Comparison of ENCODE assay signal across 8 mouse cellular contexts in genomic region chr1:179667450-179667849, GRCm38 (mm10). TPM values are rescaled to one million over a fixed set of nuclear protein-coding genes. Genes with fewer than 3 reads are reported as not detected.
A peak's percentile ranks its signal among the peaks of the same experiment; 100 is the strongest.
DNase-seq lines count a peak whose midpoint lies in the region; ATAC-seq and TF ChIP-seq lines count a peak whose summit lies in the region.

No protein-coding gene starts in this region.

- ATAC-seq in forebrain, embryonic 14.5 days = peak; percentile 5; the same call in 1 of the 2 replicates
- no peak for ATAC-seq in liver, embryonic 14.5 days (ENCODE audit: insufficient read depth)

- H3K4me3 ChIP-seq in gastrocnemius, adult 2 months = peak overlapping the region; percentile 96
- H3K4me3 ChIP-seq in forebrain, embryonic 14.5 days (ENCODE audit: low read depth, low read length) = peak overlapping the region; percentile 86
- H3K4me3 ChIP-seq in liver, embryonic 14.5 days (ENCODE audit: insufficient read depth in 1 of 2, low read depth in 2 of 2, low read length in 2 of 2) = peak overlapping the region; percentile 53 to 56; a peak in 3 of 4 replicates

- no peak for TF ChIP-seq CTCF in gastrocnemius, adult 2 months (IDR thresholded peaks at IDR 0.05)
- TF ChIP-seq CTCF in liver, embryonic 14.5 days (IDR thresholded peaks at IDR 0.05; ENCODE audit: low read depth) = no peak

- H3K4me2 ChIP-seq in forebrain, embryonic 14.5 days (ENCODE audit: low read length) = peak overlapping the region; percentile 69
- peak overlapping the region; percentile 64 for H3K4me2 ChIP-seq in liver, embryonic 14.5 days (ENCODE audit: low read depth)

- no peaks in the 10 kb centered on the region for H3K27me3 ChIP-seq in forebrain, embryonic 14.5 days (replicated peaks; ENCODE audit: control insufficient read depth, insufficient read depth, low read length)
- H3K27me3 ChIP-seq in liver, embryonic 14.5 days (ENCODE audit: control insufficient read depth, insufficient read depth, low read length) = peaks cover 26% of the 10 kb centered on the region

- no peaks in the 10 kb centered on the region for H3K9me3 ChIP-seq in forebrain, embryonic 14.5 days (replicated peaks; ENCODE audit: control insufficient read depth, low read length)
- no peaks in the 10 kb centered on the region for H3K9me3 ChIP-seq in liver, embryonic 14.5 days (ENCODE audit: control insufficient read depth, low read length)

- DNase-seq in gastrocnemius, adult 2 months = peak; percentile 38
- no peak for DNase-seq in gastrocnemius, postnatal 10 days
- DNase-seq in CD4-positive, CD25-positive, alpha-beta regulatory T cell, adult 2 months (ENCODE audit: low read depth, low spot score) = peak; percentile 7
- peak; percentile 10 for DNase-seq in forebrain, embryonic 14.5 days (ENCODE audit: low spot score)
- DNase-seq in liver, embryonic 14.5 days (ENCODE audit: low read depth in 3 of 3, low spot score in 3 of 3) = no peak
- DNase-seq in frontal cortex, postnatal 10 days (ENCODE audit: low spot score in 2 of 2) = no peak
- DNase-seq in spleen, postnatal 36 days (ENCODE audit: low spot score in 2 of 2) = no peak
- no peak for DNase-seq in retina, postnatal 1 day

- WGBS in forebrain, embryonic 14.5 days = 7% methylated on average over 7 of the region's 7 CpGs
- WGBS in liver, embryonic 14.5 days (ENCODE audit: insufficient replicate concordance) = 28% methylated on average over 7 of the region's 7 CpGs

- no peak for TF ChIP-seq EP300 in liver, embryonic 14.5 days (IDR thresholded peaks at IDR 0.05; ENCODE audit: low read depth)

- peak overlapping the region; percentile 93 for H3K27ac ChIP-seq in gastrocnemius, adult 2 months
- 0 out of 2 replicates have a peak overlapping the region, but pooled peaks have one; percentile 71 for H3K27ac ChIP-seq in forebrain, embryonic 14.5 days (ENCODE audit: low read depth, low read length)
- H3K27ac ChIP-seq in liver, embryonic 14.5 days = no peak overlapping the region

- intact Hi-C loops in gastrocnemius, adult 2 months (cut with DNase I) = loop anchor here (10.0 kb wide), 1 partner anchor 57 kb away; no protein-coding TSS in a partner anchor

- peak overlapping the region; percentile 90 for H3K9ac ChIP-seq in forebrain, embryonic 14.5 days (ENCODE audit: low read length)
- no peak overlapping the region for H3K9ac ChIP-seq in liver, embryonic 14.5 days (replicated peaks)

- peaks cover 4% of the 10 kb centered on the region; the same call in 1 of the 2 replicates for H3K36me3 ChIP-seq in forebrain, embryonic 14.5 days (ENCODE audit: control insufficient read depth, insufficient read depth, low read length)
- H3K36me3 ChIP-seq in liver, embryonic 14.5 days (replicated peaks; ENCODE audit: control insufficient read depth, insufficient read depth, low read depth) = no peaks in the 10 kb centered on the region

- H3K4me1 ChIP-seq in forebrain, embryonic 14.5 days (ENCODE audit: control insufficient read depth, insufficient read depth, low read length) = peaks cover 5% of the 10 kb centered on the region; the same call in 1 of the 2 replicates
- H3K4me1 ChIP-seq in liver, embryonic 14.5 days (replicated peaks; ENCODE audit: control insufficient read depth in 2 of 2, insufficient read depth in 2 of 2, low read length in 1 of 2) = 0 out of 4 replicates have a peak, but pooled peaks cover 0 to 2% of the 10 kb centered on the region in 2 experiments

RNA-seq across cellular contexts. Expression of gene Sccpdh, which starts 0.6 kb away (rescaled TPM):
- 10 to 100 TPM; 31.8 to 38.3 TPM for total RNA-seq in gastrocnemius, adult 2 months (2021)
- 10 to 100 TPM; 58.7 to 59.7 TPM for total RNA-seq in gastrocnemius, postnatal 10 days (2021)
- 114 and 125 TPM in 2 replicates for polyA plus RNA-seq in forebrain, embryonic 14.5 days (2014; fragmentation: Nextera tagmentation; extraction: Ambion mirVana)
- polyA plus RNA-seq in liver, embryonic 14.5 days (2012; rRNA removed) = 2.6 and 4.0 TPM in 2 replicates
- polyA plus RNA-seq in liver, embryonic 14.5 days (2014; fragmentation: Nextera tagmentation; extraction: Ambion mirVana) = 7.8 TPM in 2 replicates

Comparison
In these comparisons a context has a peak if more than half of its experiments do, and no peak if none do; other contexts are left out.
1. DNase-seq: peak in gastrocnemius, adult 2 months (single experiment), CD4-positive, CD25-positive, alpha-beta regulatory T cell, adult 2 months (single experiment) and forebrain, embryonic 14.5 days (single experiment); none in gastrocnemius, postnatal 10 days (single experiment), liver, embryonic 14.5 days (0 of 3), frontal cortex, postnatal 10 days (0 of 2), spleen, postnatal 36 days (0 of 2) and retina, postnatal 1 day (single experiment).
2. Peak in every context shown above with its lines, with median percentiles within 50 percentile points of each other: H3K4me3 ChIP-seq.